Mouse (Mus musculus): ENCODE data around the gene Mmd2. TPM values are rescaled to one million over a fixed set of nuclear protein-coding genes. Genes with fewer than 3 reads are reported as not detected.

Mmd2 gene
- polyA plus RNA-seq, 1 experiment from 2014 or later, result 0.38 TPM

- no peak for ATAC-seq (ENCODE audit: insufficient number of reproducible peaks, insufficient read depth, low FRiP score, low read depth)
- H3K4me2 ChIP-seq (ENCODE audit: low read length), result no peak overlapping the region
- H3K9ac ChIP-seq (ENCODE audit: low read length), result no peak overlapping the region
- peaks cover 3 to 6% of the 10 kb centered on the region in 2 experiments; a peak in 3 of 4 replicates for H3K4me1 ChIP-seq (ENCODE audit: control insufficient read depth in 2 of 2, insufficient read depth in 2 of 2, low read length in 2 of 2)
- no peaks in the 10 kb centered on the region for H3K36me3 ChIP-seq (ENCODE audit: control insufficient read depth, insufficient read depth, low read length)
- no peaks in the 10 kb centered on the region for H3K9me3 ChIP-seq (ENCODE audit: control insufficient read depth, low read length)
- peaks cover 34% of the 10 kb centered on the region for H3K27me3 ChIP-seq (ENCODE audit: control insufficient read depth, insufficient read depth, low read length)
- H3K27ac ChIP-seq (replicated peaks in 1 of 2; ENCODE audit: control insufficient read depth in 1 of 2, insufficient read depth in 1 of 2, low read depth in 2 of 2, low read length in 2 of 2), result no peak overlapping the region
- WGBS, result 88% methylated on average over 12 of the region's 12 CpGs
- H3K4me3 ChIP-seq (ENCODE audit: control insufficient read depth in 1 of 2, insufficient read depth in 1 of 2, low read depth in 1 of 2, low read length in 2 of 2), result no peak overlapping the region
These were observed 3.3 kb downstream of the Mmd2 start for GRCm38 (mm10) chr5:142605288-142605687.

GRCm38 (mm10) chr5:142604379-142604778 is 4.2 kb downstream of the Mmd2 start:
- no peak overlapping the region for H3K4me3 ChIP-seq (ENCODE audit: control insufficient read depth in 1 of 2, insufficient read depth in 1 of 2, low read depth in 1 of 2, low read length in 2 of 2)
- H3K9ac ChIP-seq (ENCODE audit: low read length), result no peak overlapping the region
- no peak for ATAC-seq (ENCODE audit: insufficient number of reproducible peaks, insufficient read depth, low FRiP score, low read depth)
- peaks cover 3 to 6% of the 10 kb centered on the region in 2 experiments; a peak in 3 of 4 replicates for H3K4me1 ChIP-seq (ENCODE audit: control insufficient read depth in 2 of 2, insufficient read depth in 2 of 2, low read length in 2 of 2)
- H3K27ac ChIP-seq (replicated peaks in 1 of 2; ENCODE audit: control insufficient read depth in 1 of 2, insufficient read depth in 1 of 2, low read depth in 2 of 2, low read length in 2 of 2), result no peak overlapping the region
- peaks cover 32% of the 10 kb centered on the region for H3K27me3 ChIP-seq (ENCODE audit: control insufficient read depth, insufficient read depth, low read length)
- no peaks in the 10 kb centered on the region for H3K9me3 ChIP-seq (ENCODE audit: control insufficient read depth, low read length)
- 75% methylated on average over 7 of the region's 7 CpGs for WGBS
- no peak overlapping the region for H3K4me2 ChIP-seq (ENCODE audit: low read length)
- no peaks in the 10 kb centered on the region for H3K36me3 ChIP-seq (ENCODE audit: control insufficient read depth, insufficient read depth, low read length)

GRCm38 (mm10) chr5:142597648-142598390 is 10.8 kb downstream of the Mmd2 start:
- no peaks in the 10 kb centered on the region for H3K9me3 ChIP-seq (ENCODE audit: control insufficient read depth, low read length)
- no peaks in the 10 kb centered on the region for H3K4me1 ChIP-seq (ENCODE audit: control insufficient read depth in 2 of 2, insufficient read depth in 2 of 2, low read length in 2 of 2)
- H3K4me3 ChIP-seq (ENCODE audit: control insufficient read depth in 1 of 2, insufficient read depth in 1 of 2, low read depth in 1 of 2, low read length in 2 of 2), result no peak overlapping the region
- 76% methylated on average over 6 of the region's 6 CpGs for WGBS
- H3K9ac ChIP-seq (ENCODE audit: low read length), result no peak overlapping the region
- ATAC-seq (ENCODE audit: insufficient number of reproducible peaks, insufficient read depth, low FRiP score, low read depth), result no peak
- no peak overlapping the region for H3K27ac ChIP-seq (replicated peaks in 1 of 2; ENCODE audit: control insufficient read depth in 1 of 2, insufficient read depth in 1 of 2, low read depth in 2 of 2, low read length in 2 of 2)
- no peak overlapping the region for H3K4me2 ChIP-seq (ENCODE audit: low read length)
- H3K27me3 ChIP-seq (ENCODE audit: control insufficient read depth, insufficient read depth, low read length), result no peaks in the 10 kb centered on the region
- H3K36me3 ChIP-seq (ENCODE audit: control insufficient read depth, insufficient read depth, low read length), result no peaks in the 10 kb centered on the region

GRCm38 (mm10) chr5:142596723-142597122 is 11.9 kb downstream of the Mmd2 start:
- Histone ChIP-seq H3K27ac (replicated peaks in 1 of 2; ENCODE audit: control insufficient read depth in 1 of 2, insufficient read depth in 1 of 2, low read depth in 2 of 2, low read length in 2 of 2) (no peak overlapping the region), H3K4me1 (ENCODE audit: control insufficient read depth in 2 of 2, insufficient read depth in 2 of 2, low read length in 2 of 2) (no peaks in the 10 kb centered on the region), H3K27me3 (ENCODE audit: control insufficient read depth, insufficient read depth, low read length) (no peaks in the 10 kb centered on the region), H3K4me3 (ENCODE audit: control insufficient read depth in 1 of 2, insufficient read depth in 1 of 2, low read depth in 1 of 2, low read length in 2 of 2) (no peak overlapping the region), H3K9ac (ENCODE audit: low read length) (no peak overlapping the region), H3K36me3 (ENCODE audit: control insufficient read depth, insufficient read depth, low read length) (no peaks in the 10 kb centered on the region), H3K4me2 (ENCODE audit: low read length) (no peak overlapping the region), H3K9me3 (ENCODE audit: control insufficient read depth, low read length) (no peaks in the 10 kb centered on the region)
- WGBS, result 74% methylated on average over 6 of the region's 6 CpGs
- ATAC-seq (ENCODE audit: insufficient number of reproducible peaks, insufficient read depth, low FRiP score, low read depth), result no peak

- no peak for ATAC-seq (ENCODE audit: insufficient number of reproducible peaks, insufficient read depth, low FRiP score, low read depth)
- H3K4me1 ChIP-seq (ENCODE audit: control insufficient read depth in 2 of 2, insufficient read depth in 2 of 2, low read length in 2 of 2), result no peaks in the 10 kb centered on the region
- WGBS, result 69% methylated on average over 3 of the region's 3 CpGs
These were observed 12.9 kb downstream of the Mmd2 start for GRCm38 (mm10) chr5:142595698-142596097.

DNA sequence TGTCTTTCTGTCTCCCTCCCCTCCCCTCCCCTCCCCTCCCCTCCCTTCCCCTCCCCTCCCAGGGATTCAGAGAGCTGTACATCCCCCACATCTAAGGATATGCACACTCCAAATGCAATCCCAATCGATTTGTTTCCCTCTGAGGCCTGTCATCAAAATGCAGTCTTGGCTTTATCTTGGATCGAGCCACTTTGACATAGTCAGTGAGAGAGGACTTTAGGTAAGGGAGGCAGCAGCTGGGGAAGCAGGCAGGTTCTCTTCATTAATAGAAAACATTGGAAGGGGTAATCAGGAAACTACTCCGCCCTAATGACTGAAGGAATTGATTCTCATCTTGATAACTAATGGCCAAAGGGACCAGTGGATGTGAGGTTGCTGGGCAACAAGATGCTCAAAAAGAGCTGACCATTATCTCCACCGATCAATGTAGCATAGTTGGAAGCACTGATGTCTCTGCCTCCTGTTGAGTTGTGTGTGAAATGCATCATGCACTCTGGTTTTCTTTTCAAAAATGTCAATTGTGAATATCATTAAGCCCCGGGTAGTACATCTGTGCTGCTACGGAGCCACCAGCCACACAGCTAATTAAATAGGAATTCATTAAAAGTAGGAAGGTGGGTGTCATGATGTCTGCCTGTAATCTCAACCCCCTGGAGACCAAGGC is 17.5 kb downstream of the Mmd2 start:
- Histone ChIP-seq H3K9ac (ENCODE audit: low read length) (no peak overlapping the region), H3K27ac (replicated peaks in 1 of 2; ENCODE audit: control insufficient read depth in 1 of 2, insufficient read depth in 1 of 2, low read depth in 2 of 2, low read length in 2 of 2) (no peak overlapping the region), H3K9me3 (ENCODE audit: control insufficient read depth, low read length) (no peaks in the 10 kb centered on the region), H3K4me2 (ENCODE audit: low read length) (no peak overlapping the region), H3K4me1 (ENCODE audit: control insufficient read depth in 2 of 2, insufficient read depth in 2 of 2, low read length in 2 of 2) (no peaks in the 10 kb centered on the region), H3K36me3 (ENCODE audit: control insufficient read depth, insufficient read depth, low read length) (no peaks in the 10 kb centered on the region), H3K4me3 (ENCODE audit: control insufficient read depth in 1 of 2, insufficient read depth in 1 of 2, low read depth in 1 of 2, low read length in 2 of 2) (no peak overlapping the region), H3K27me3 (ENCODE audit: control insufficient read depth, insufficient read depth, low read length) (no peaks in the 10 kb centered on the region)
- no peak for ATAC-seq (ENCODE audit: insufficient number of reproducible peaks, insufficient read depth, low FRiP score, low read depth)
- 77% methylated on average over 6 of the region's 6 CpGs for WGBS

More at GRCm38 (mm10) chr5:142595698-142596097, 12.9 kb downstream of the Mmd2 start:
- H3K4me2 ChIP-seq (ENCODE audit: low read length), result no peak overlapping the region
- H3K9me3 ChIP-seq (ENCODE audit: control insufficient read depth, low read length), result no peaks in the 10 kb centered on the region
- no peak overlapping the region for H3K4me3 ChIP-seq (ENCODE audit: control insufficient read depth in 1 of 2, insufficient read depth in 1 of 2, low read depth in 1 of 2, low read length in 2 of 2)
- no peak overlapping the region for H3K9ac ChIP-seq (ENCODE audit: low read length)
- H3K36me3 ChIP-seq (ENCODE audit: control insufficient read depth, insufficient read depth, low read length), result no peaks in the 10 kb centered on the region
- H3K27me3 ChIP-seq (ENCODE audit: control insufficient read depth, insufficient read depth, low read length), result no peaks in the 10 kb centered on the region
- H3K27ac ChIP-seq (replicated peaks in 1 of 2; ENCODE audit: control insufficient read depth in 1 of 2, insufficient read depth in 1 of 2, low read depth in 2 of 2, low read length in 2 of 2), result no peak overlapping the region

DNA sequence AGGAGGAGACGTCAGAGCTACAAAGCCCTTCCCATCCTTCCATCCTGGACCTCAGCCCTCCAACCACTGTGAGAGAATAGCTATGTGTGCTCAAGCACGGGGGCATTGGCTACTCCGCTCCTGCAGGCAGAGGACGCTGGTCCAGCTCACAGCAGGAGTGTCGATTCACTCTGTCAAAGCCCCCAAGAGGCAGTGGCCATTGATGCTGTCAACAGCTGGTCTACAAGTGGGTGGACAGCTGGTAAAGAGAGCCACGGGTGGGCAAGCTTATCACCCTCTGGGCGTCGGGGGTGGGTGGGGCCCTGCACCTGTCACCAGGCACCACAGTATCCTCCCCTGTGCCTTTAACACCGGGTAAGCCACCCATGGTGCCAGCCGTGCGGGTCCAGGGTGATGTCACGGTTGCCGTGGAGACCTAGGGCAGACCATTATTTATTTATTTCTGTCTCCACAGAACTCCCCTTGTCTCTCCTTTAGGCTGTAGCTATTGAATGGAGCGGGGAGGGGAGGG is 24.9 kb downstream of the Mmd2 start:
- WGBS, result 45% methylated on average over 14 of the region's 14 CpGs
- Histone ChIP-seq H3K4me2 (ENCODE audit: low read length) (no peak overlapping the region), H3K4me1 (ENCODE audit: control insufficient read depth in 2 of 2, insufficient read depth in 2 of 2, low read length in 2 of 2) (no peaks in the 10 kb centered on the region)

More for the DNA sequence above, 24.9 kb downstream of the Mmd2 start:
- no peaks in the 10 kb centered on the region for H3K9me3 ChIP-seq (ENCODE audit: control insufficient read depth, low read length)
- H3K27ac ChIP-seq (replicated peaks in 1 of 2; ENCODE audit: control insufficient read depth in 1 of 2, insufficient read depth in 1 of 2, low read depth in 2 of 2, low read length in 2 of 2), result no peak overlapping the region
- no peak overlapping the region for H3K4me3 ChIP-seq (ENCODE audit: control insufficient read depth in 1 of 2, insufficient read depth in 1 of 2, low read depth in 1 of 2, low read length in 2 of 2)
- no peak overlapping the region for H3K9ac ChIP-seq (ENCODE audit: low read length)
- no peak for ATAC-seq (ENCODE audit: insufficient number of reproducible peaks, insufficient read depth, low FRiP score, low read depth)
- H3K27me3 ChIP-seq (ENCODE audit: control insufficient read depth, insufficient read depth, low read length), result no peaks in the 10 kb centered on the region
- H3K36me3 ChIP-seq (ENCODE audit: control insufficient read depth, insufficient read depth, low read length), result no peaks in the 10 kb centered on the region

Measured in heart, embryonic 14.5 days (tissue).